Comparison of ENCODE assay signal across 8 mouse cellular contexts in genomic region chr5:115165895-115166814, GRCm38 (mm10). TPM values are rescaled to one million over a fixed set of nuclear protein-coding genes. Genes with fewer than 3 reads are reported as not detected.
DNase-seq lines count a peak whose midpoint lies in the region; ATAC-seq and TF ChIP-seq lines count a peak whose summit lies in the region.

No protein-coding gene starts in this region.

- H3K27me3 ChIP-seq in ES-Bruce4 (ENCODE audit: control insufficient read depth, insufficient read depth, low read length, poor library complexity, severe bottlenecking) = no peaks in the 10 kb centered on the region
- H3K27me3 ChIP-seq in heart, embryonic 13.5 days (replicated peaks) = no peaks in the 10 kb centered on the region
- no peaks in the 10 kb centered on the region for H3K27me3 ChIP-seq in testis, adult 2 months (ENCODE audit: control insufficient read depth, insufficient read depth, low read length)

- TF ChIP-seq CTCF in ES-Bruce4 (IDR thresholded peaks at IDR 0.05; ENCODE audit: low read depth, low read length) = no peak
- TF ChIP-seq CTCF in testis, adult 2 months (IDR thresholded peaks at IDR 0.05; ENCODE audit: control insufficient read depth, insufficient read depth, insufficient replicate concordance, low read depth, low read length) = no peak

- no peak for ATAC-seq in heart, embryonic 13.5 days (ENCODE audit: extremely low read depth, insufficient number of reproducible peaks, low FRiP score, low TSS enrichment)

- TF ChIP-seq EP300 in ES-Bruce4 (IDR thresholded peaks at IDR 0.05; ENCODE audit: insufficient read depth, low read depth, low read length) = no peak

- H3K9ac ChIP-seq in ES-Bruce4 (ENCODE audit: low read depth, poor library complexity, severe bottlenecking) = no peak overlapping the region
- peak overlapping the region; percentile 33; the same call in 1 of the 2 replicates for H3K9ac ChIP-seq in heart, embryonic 13.5 days

- no peak for TF ChIP-seq POLR2A in ES-Bruce4 (IDR thresholded peaks at IDR 0.05; ENCODE audit: insufficient read depth, low read length)
- no peak for TF ChIP-seq POLR2A in testis, adult 2 months (IDR thresholded peaks at IDR 0.05; ENCODE audit: control insufficient read depth, low read depth, low read length)

- peak overlapping the region; percentile 55 for H3K27ac ChIP-seq in ES-Bruce4 (ENCODE audit: insufficient read depth, low read length)
- H3K27ac ChIP-seq in heart, embryonic 13.5 days (replicated peaks) = peak overlapping the region; percentile 61
- H3K27ac ChIP-seq in testis, adult 2 months (ENCODE audit: control insufficient read depth, insufficient read depth, low read depth, low read length) = peak overlapping the region; percentile 58

- no peaks in the 10 kb centered on the region for H3K4me1 ChIP-seq in ES-Bruce4 (ENCODE audit: control insufficient read depth, insufficient read depth, low read length)
- peaks cover 36% of the 10 kb centered on the region for H3K4me1 ChIP-seq in heart, embryonic 13.5 days
- H3K4me1 ChIP-seq in testis, adult 2 months (ENCODE audit: control insufficient read depth, insufficient read depth, low read length) = peaks cover 23% of the 10 kb centered on the region

- 43% methylated on average over 11 of the region's 11 CpGs for WGBS in heart, embryonic 13.5 days

- peak; percentile 92 for DNase-seq in heart, adult 11 months
- no peak for DNase-seq in heart, postnatal 25 days (ENCODE audit: low spot score)
- DNase-seq in kidney, postnatal 4 days = peak; percentile 45 to 67
- no peak for DNase-seq in layer of hippocampus, adult 8-10 months (ENCODE audit: low spot score in 2 of 2)
- DNase-seq in gastrocnemius, postnatal 36 days = no peak

- intact Hi-C loops in heart, postnatal 25 days (cut with DNase I) = no loop called here
- intact Hi-C loops in gastrocnemius, postnatal 36 days (cut with DNase I) = loop anchor here (5.0 kb wide), 1 partner anchor 189 kb away; no protein-coding TSS in a partner anchor

- no peak overlapping the region for H3K4me2 ChIP-seq in heart, embryonic 13.5 days

- no peaks in the 10 kb centered on the region for H3K9me3 ChIP-seq in ES-Bruce4 (replicated peaks; ENCODE audit: control insufficient read depth, insufficient read depth, low read length, poor library complexity, severe bottlenecking)
- no peaks in the 10 kb centered on the region for H3K9me3 ChIP-seq in heart, embryonic 13.5 days

- H3K36me3 ChIP-seq in ES-Bruce4 (ENCODE audit: control insufficient read depth, insufficient read depth, low read length, poor library complexity, severe bottlenecking) = no peaks in the 10 kb centered on the region
- H3K36me3 ChIP-seq in heart, embryonic 13.5 days = no peaks in the 10 kb centered on the region
- H3K36me3 ChIP-seq in testis, adult 2 months (ENCODE audit: control insufficient read depth, insufficient read depth, low read length) = no peaks in the 10 kb centered on the region

- H3K4me3 ChIP-seq in ES-Bruce4 (ENCODE audit: low read depth, low read length) = no peak overlapping the region
- no peak overlapping the region for H3K4me3 ChIP-seq in heart, embryonic 13.5 days
- peak overlapping the region; percentile 70 for H3K4me3 ChIP-seq in testis, adult 2 months (ENCODE audit: control insufficient read depth, low read depth, low read length)

RNA-seq across cellular contexts. Expression of gene Mlec, which starts 8.2 kb away (rescaled TPM):
- total RNA-seq in heart, postnatal 25 days (2021) = 10 to 100 TPM; 74.6 to 75.8 TPM
- 137 and 139 TPM in 2 replicates for polyA plus RNA-seq in ES-Bruce4 (2011; ENCODE audit: insufficient read depth, insufficient read length, low read depth, missing spikeins)
- 65.8 and 71.6 TPM in 2 replicates for polyA plus RNA-seq in heart, embryonic 13.5 days (2015; fragmentation: Nextera tagmentation; extraction: Ambion mirVana)
- 85.1 and 115 TPM in 2 replicates for polyA plus RNA-seq in testis, adult 2 months (2012; rRNA removed)
- total RNA-seq in layer of hippocampus, adult 8-10 months (2022) = 100 to 1,000 TPM in 1 of 4 experiments, 10 to 100 TPM in 3; 80.4 to 100 (median 89.0) TPM
- total RNA-seq in gastrocnemius, postnatal 36 days (2021) = 100 to 1,000 TPM; 163 to 241 TPM

RNA-seq across cellular contexts. Expression of gene Cabp1, which starts 28.0 kb away (rescaled TPM):
- total RNA-seq in heart, postnatal 25 days (2021) = 1 to 10 TPM; 2.7 to 3.0 TPM
- polyA plus RNA-seq in ES-Bruce4 (2011; ENCODE audit: insufficient read depth, insufficient read length, low read depth, missing spikeins) = 8.1 and 11.4 TPM in 2 replicates
- polyA plus RNA-seq in heart, embryonic 13.5 days (2015; fragmentation: Nextera tagmentation; extraction: Ambion mirVana) = 0.53 and 0.60 TPM in 2 replicates
- 7.2 and 9.1 TPM in 2 replicates for polyA plus RNA-seq in testis, adult 2 months (2012; rRNA removed)
- 100 to 1,000 TPM; 109 to 118 (median 114) TPM for total RNA-seq in layer of hippocampus, adult 8-10 months (2022)
- 1 to 10 TPM; 1.3 to 1.4 TPM for total RNA-seq in gastrocnemius, postnatal 36 days (2021)

RNA-seq across cellular contexts. Expression of gene Unc119b, which starts 31.4 kb away (rescaled TPM):
- total RNA-seq in heart, postnatal 25 days (2021) = 10 to 100 TPM; 18.9 to 21.9 TPM
- 35.5 and 36.9 TPM in 2 replicates for polyA plus RNA-seq in ES-Bruce4 (2011; ENCODE audit: insufficient read depth, insufficient read length, low read depth, missing spikeins)
- polyA plus RNA-seq in heart, embryonic 13.5 days (2015; fragmentation: Nextera tagmentation; extraction: Ambion mirVana) = 17.3 and 18.5 TPM in 2 replicates
- 15.7 and 21.1 TPM in 2 replicates for polyA plus RNA-seq in testis, adult 2 months (2012; rRNA removed)
- 10 to 100 TPM; 26.9 to 29.3 (median 27.6) TPM for total RNA-seq in layer of hippocampus, adult 8-10 months (2022)
- 1 to 10 TPM; 8.5 to 9.0 TPM for total RNA-seq in gastrocnemius, postnatal 36 days (2021)

RNA-seq across cellular contexts. Expression of gene Acads, which starts 47.0 kb away (rescaled TPM):
- total RNA-seq in heart, postnatal 25 days (2021) = 100 to 1,000 TPM; 189 to 199 TPM
- polyA plus RNA-seq in ES-Bruce4 (2011; ENCODE audit: insufficient read depth, insufficient read length, low read depth, missing spikeins) = 44.8 and 52.1 TPM in 2 replicates
- polyA plus RNA-seq in heart, embryonic 13.5 days (2015; fragmentation: Nextera tagmentation; extraction: Ambion mirVana) = 103 and 112 TPM in 2 replicates
- 11.2 and 12.1 TPM in 2 replicates for polyA plus RNA-seq in testis, adult 2 months (2012; rRNA removed)
- 10 to 100 TPM in 1 of 4 experiments, 1 to 10 TPM in 3; 8.1 to 11.7 (median 9.2) TPM for total RNA-seq in layer of hippocampus, adult 8-10 months (2022)
- total RNA-seq in gastrocnemius, postnatal 36 days (2021) = 10 to 100 TPM; 68.8 to 71.7 TPM

Comparison
In these comparisons a context has a peak if more than half of its experiments do, and no peak if none do; other contexts are left out.
1. DNase-seq: peak in heart, adult 11 months (single experiment) and kidney, postnatal 4 days (2 of 2); none in heart, postnatal 25 days (single experiment), layer of hippocampus, adult 8-10 months (0 of 2) and gastrocnemius, postnatal 36 days (0 of 2).
2. RNA of gene Cabp1, which starts 28.0 kb away (total RNA-seq): 109 to 118 TPM in layer of hippocampus, adult 8-10 months; 2.7 to 3.0 TPM in heart, postnatal 25 days and 1.3 to 1.4 TPM in gastrocnemius, postnatal 36 days; every median in the first group is over 10 times any median in the second.
3. Peak in every context shown above with its lines, with median percentiles within 50 percentile points of each other: H3K27ac ChIP-seq.